Mouse (Mus musculus): ENCODE data around the gene Etv5. TPM values are rescaled to one million over a fixed set of nuclear protein-coding genes. Genes with fewer than 3 reads are reported as not detected.
A peak's percentile ranks its signal among the peaks of the same experiment; 100 is the strongest.
"Not testable (repeated sequence)": the region's sequence is repeated elsewhere in the genome, so short reads cannot be mapped to it uniquely, and the experiment has no call there.

Gene Etv5
- polyA plus RNA-seq, 1 experiment from 2014 or later, result 21.3 TPM

DNA sequence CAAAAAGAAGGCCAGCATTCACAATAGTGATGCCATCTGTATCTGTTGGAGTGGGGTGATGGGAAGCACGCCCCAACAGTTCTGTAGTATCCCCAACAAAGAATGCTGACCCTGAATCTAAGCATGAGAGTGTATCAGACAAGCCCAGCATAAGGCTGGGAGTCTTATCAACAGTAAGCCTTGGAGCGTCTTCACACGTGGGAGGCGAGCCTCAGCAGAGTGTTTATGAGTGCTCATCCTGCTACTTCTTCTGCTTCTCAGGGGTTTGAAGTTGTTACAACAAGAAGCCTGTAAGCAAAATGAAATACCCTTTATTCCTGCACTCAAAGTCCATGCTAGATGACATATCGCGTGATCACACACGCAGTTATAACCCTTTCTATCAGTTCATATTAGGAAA, 72.4 kb downstream of the Etv5 start:
- WGBS, result 91% methylated on average over 7 of the region's 7 CpGs
- no peaks in the 10 kb centered on the region for H3K27me3 ChIP-seq (ENCODE audit: control insufficient read depth, insufficient read depth, low read length)
- H3K4me3 ChIP-seq (replicated peaks; ENCODE audit: low read length), result no peak overlapping the region
- no peaks in the 10 kb centered on the region for H3K36me3 ChIP-seq (replicated peaks; ENCODE audit: control insufficient read depth, insufficient read depth)
- no peak overlapping the region for H3K27ac ChIP-seq
- no peaks in the 10 kb centered on the region for H3K4me1 ChIP-seq (replicated peaks; ENCODE audit: control insufficient read depth, insufficient read depth, low read length)
- no peaks in the 10 kb centered on the region for H3K9me3 ChIP-seq (ENCODE audit: control insufficient read depth, low read length)
- ATAC-seq (ENCODE audit: low FRiP score), result no peak
- no peak overlapping the region for H3K9ac ChIP-seq
- no peak for DNase-seq (ENCODE audit: low spot score)
- H3K4me2 ChIP-seq (replicated peaks), result no peak overlapping the region

DNA sequence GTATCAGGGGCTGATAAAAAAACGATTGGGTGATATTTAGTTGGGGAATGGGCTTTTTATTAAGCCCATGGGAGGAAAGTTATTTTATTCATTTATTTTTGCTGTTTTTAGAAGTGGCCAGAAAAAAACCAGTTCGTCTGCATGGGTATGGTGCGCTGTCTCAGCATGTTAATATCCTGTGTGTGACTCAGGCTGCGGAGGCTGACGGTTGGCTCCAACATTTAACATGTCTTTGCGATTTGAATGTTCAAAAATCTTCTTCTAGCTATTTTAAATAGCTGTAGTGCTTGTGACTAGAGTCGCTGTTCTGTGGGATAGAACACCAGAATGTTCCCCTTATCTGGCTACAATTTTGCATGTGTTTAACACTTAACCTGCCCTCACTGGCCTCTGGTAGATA, 73.5 kb downstream of the Etv5 start:
- no peaks in the 10 kb centered on the region for H3K27me3 ChIP-seq (ENCODE audit: control insufficient read depth, insufficient read depth, low read length)
- WGBS, result 90% methylated on average over 7 of the region's 7 CpGs

DNA sequence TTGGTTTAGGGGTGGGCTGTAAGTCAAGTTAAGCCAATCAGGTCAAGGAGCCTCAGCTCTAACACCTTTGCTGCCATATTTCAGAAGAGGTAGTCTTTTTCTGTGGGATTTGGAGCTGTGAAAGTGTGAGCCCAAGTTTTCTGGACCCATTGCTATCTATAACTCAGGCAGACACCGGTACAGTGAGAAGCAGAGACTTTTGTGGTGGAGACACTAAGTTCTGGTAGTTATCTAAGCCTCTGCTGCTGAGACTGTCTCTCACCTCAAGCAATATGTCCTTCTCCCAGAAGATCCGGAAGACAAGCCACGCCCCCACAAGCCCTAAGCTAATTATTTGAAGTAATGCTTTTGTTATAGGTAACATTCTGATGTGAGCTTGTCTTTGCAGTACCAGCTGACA, 73.9 kb downstream of the Etv5 start:
- Histone ChIP-seq H3K4me2 (replicated peaks) (no peak overlapping the region), H3K9me3 (ENCODE audit: control insufficient read depth, low read length) (no peaks in the 10 kb centered on the region), H3K36me3 (replicated peaks; ENCODE audit: control insufficient read depth, insufficient read depth) (no peaks in the 10 kb centered on the region), H3K4me1 (replicated peaks; ENCODE audit: control insufficient read depth, insufficient read depth, low read length) (no peaks in the 10 kb centered on the region), H3K27ac (no peak overlapping the region), H3K9ac (no peak overlapping the region), H3K4me3 (replicated peaks; ENCODE audit: low read length) (no peak overlapping the region), H3K27me3 (ENCODE audit: control insufficient read depth, insufficient read depth, low read length) (no peaks in the 10 kb centered on the region)
- no peak for DNase-seq (ENCODE audit: low spot score)
- no peak for ATAC-seq (ENCODE audit: low FRiP score)
- WGBS, result 80% methylated on average over 3 of the region's 3 CpGs

More for the DNA sequence above, 73.5 kb downstream of the Etv5 start:
- no peak overlapping the region for H3K4me3 ChIP-seq (replicated peaks; ENCODE audit: low read length)
- H3K36me3 ChIP-seq (replicated peaks; ENCODE audit: control insufficient read depth, insufficient read depth), result no peaks in the 10 kb centered on the region
- no peaks in the 10 kb centered on the region for H3K9me3 ChIP-seq (ENCODE audit: control insufficient read depth, low read length)
- DNase-seq (ENCODE audit: low spot score) (no peak), ATAC-seq (ENCODE audit: low FRiP score) (no peak)
- H3K4me1 ChIP-seq (replicated peaks; ENCODE audit: control insufficient read depth, insufficient read depth, low read length), result no peaks in the 10 kb centered on the region
- H3K27ac ChIP-seq, result no peak overlapping the region
- H3K4me2 ChIP-seq (replicated peaks), result no peak overlapping the region
- no peak overlapping the region for H3K9ac ChIP-seq

DNA sequence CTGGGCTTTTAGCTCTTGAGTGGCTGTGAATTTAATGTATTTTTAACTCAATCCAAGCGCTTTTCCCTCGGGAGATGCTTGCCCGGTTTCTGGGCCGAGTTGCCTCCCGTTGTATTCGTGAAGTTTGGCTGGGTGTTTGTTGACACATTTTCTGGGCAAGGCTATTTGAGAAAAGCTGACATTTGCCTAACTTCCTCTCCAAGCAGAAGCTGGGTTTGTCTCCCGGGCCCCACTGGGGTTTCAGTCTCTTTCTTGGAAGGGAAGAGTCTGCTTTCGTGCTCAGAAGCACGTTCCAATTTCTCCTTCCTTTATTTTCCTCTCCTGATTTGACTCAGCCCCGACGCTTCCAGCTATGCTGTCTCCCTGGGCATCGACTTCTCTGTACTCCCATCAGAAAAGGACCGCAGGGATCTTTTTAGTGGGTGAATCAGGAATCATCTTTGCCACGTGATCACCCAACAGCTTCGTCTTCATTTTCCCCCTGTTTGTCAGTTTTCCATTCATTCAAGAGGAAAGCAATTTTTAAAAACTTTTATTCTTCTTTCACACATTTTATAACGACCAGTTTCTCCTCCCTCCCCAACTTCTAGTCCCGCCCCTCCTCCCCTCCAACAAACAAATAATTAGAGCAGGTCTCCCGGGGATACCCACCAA, 80.7 kb downstream of the Etv5 start:
- no peaks in the 10 kb centered on the region for H3K9me3 ChIP-seq (ENCODE audit: control insufficient read depth, low read length)
- H3K4me1 ChIP-seq (replicated peaks; ENCODE audit: control insufficient read depth, insufficient read depth, low read length), result 0 out of 2 replicates have a peak, but pooled peaks cover 3% of the 10 kb centered on the region
- H3K27ac ChIP-seq, result no peak overlapping the region
- ATAC-seq (ENCODE audit: low FRiP score), result no peak
- no peak for DNase-seq (ENCODE audit: low spot score)
- no peaks in the 10 kb centered on the region for H3K27me3 ChIP-seq (ENCODE audit: control insufficient read depth, insufficient read depth, low read length)
- no peak overlapping the region for H3K4me3 ChIP-seq (replicated peaks; ENCODE audit: low read length)
- H3K9ac ChIP-seq, result 0 out of 2 replicates have a peak overlapping the region, but pooled peaks have one; percentile 13
- WGBS, result 31% methylated on average over 18 of the region's 18 CpGs
- peak overlapping the region; percentile 25 for H3K4me2 ChIP-seq (replicated peaks)
- H3K36me3 ChIP-seq (replicated peaks; ENCODE audit: control insufficient read depth, insufficient read depth), result no peaks in the 10 kb centered on the region

DNA sequence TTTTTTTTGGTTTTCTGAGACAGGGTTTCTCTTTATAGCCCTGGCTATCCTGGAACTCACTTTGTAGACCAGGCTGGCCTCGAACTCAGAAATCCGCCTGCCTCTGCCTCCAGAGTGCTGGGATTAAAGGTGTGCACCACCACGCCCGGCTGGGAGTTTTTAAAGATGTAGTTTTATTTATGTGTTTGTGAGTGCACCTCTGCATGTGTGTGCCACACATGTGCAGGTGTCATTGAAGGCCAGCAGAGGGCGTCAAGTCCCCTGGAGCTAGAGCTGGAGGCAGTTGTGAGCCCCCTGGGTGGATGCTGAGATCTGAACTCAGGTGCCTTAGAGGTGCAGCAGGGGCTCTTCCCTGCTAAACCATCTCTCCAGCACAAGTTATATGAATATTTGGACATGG, 85.3 kb downstream of the Etv5 start:
- not testable (repeated sequence) for ATAC-seq (ENCODE audit: low FRiP score); DNase-seq (ENCODE audit: low spot score); H3K9me3 ChIP-seq (ENCODE audit: control insufficient read depth, low read length); H3K4me2 ChIP-seq (replicated peaks); H3K4me3 ChIP-seq (replicated peaks; ENCODE audit: low read length); H3K27me3 ChIP-seq (ENCODE audit: control insufficient read depth, insufficient read depth, low read length); H3K27ac ChIP-seq; H3K4me1 ChIP-seq (replicated peaks; ENCODE audit: control insufficient read depth, insufficient read depth, low read length); H3K36me3 ChIP-seq (replicated peaks; ENCODE audit: control insufficient read depth, insufficient read depth); H3K9ac ChIP-seq
- WGBS, result 93% methylated on average over 5 of the region's 5 CpGs

DNA sequence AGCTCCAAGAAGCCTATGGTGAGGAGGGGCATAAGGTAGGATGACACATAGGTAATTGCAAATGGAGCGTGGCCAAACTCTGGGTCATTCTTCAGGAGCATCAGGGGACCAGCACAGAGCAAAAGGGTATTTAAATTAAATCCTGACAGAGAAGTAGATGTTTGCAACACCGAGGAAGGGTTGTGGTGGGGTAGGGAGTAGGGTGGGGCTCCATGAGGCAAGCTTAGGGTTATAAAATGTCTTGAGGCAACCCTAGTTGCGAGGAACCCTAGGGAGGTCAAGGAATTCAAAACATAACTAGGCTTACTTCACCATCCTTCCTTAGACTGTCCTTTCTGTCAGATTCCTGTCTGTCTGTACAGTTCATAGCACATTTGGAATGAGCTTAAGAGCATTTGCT, 85.9 kb downstream of the Etv5 start:
- 0 out of 2 replicates have a peak, but pooled peaks cover 3% of the 10 kb centered on the region for H3K4me1 ChIP-seq (replicated peaks; ENCODE audit: control insufficient read depth, insufficient read depth, low read length)
- no peak overlapping the region for H3K9ac ChIP-seq
- H3K4me2 ChIP-seq (replicated peaks), result no peak overlapping the region
- no peak overlapping the region for H3K27ac ChIP-seq
- 83% methylated on average over 3 of the region's 3 CpGs for WGBS
- no peaks in the 10 kb centered on the region for H3K36me3 ChIP-seq (replicated peaks; ENCODE audit: control insufficient read depth, insufficient read depth)
- H3K4me3 ChIP-seq (replicated peaks; ENCODE audit: low read length), result no peak overlapping the region
- no peaks in the 10 kb centered on the region for H3K27me3 ChIP-seq (ENCODE audit: control insufficient read depth, insufficient read depth, low read length)
- ATAC-seq (ENCODE audit: low FRiP score), result no peak
- DNase-seq (ENCODE audit: low spot score), result no peak
- H3K9me3 ChIP-seq (ENCODE audit: control insufficient read depth, low read length), result no peaks in the 10 kb centered on the region

DNA sequence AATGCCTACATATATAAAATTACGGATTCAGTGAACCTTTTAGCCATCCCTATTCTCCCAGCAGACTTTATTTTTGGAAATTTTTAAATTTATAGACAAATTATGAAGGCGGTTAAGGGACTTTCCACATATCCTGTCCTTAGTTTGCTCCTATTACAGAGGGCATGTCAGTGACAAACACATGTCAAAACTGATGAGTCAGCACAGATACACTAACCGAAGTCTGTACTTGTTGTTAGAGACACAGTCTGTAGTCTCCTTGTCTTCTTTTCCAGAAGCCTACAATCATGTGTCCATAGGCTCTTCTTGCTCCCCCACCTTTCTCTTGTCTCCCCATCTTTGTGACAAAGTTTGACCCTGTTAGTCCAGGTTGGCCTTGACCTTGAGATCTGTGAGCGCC, 88.3 kb downstream of the Etv5 start:
- Histone ChIP-seq H3K4me1 (replicated peaks; ENCODE audit: control insufficient read depth, insufficient read depth, low read length) (no peaks in the 10 kb centered on the region), H3K4me3 (replicated peaks; ENCODE audit: low read length) (no peak overlapping the region), H3K9me3 (ENCODE audit: control insufficient read depth, low read length) (no peaks in the 10 kb centered on the region), H3K36me3 (replicated peaks; ENCODE audit: control insufficient read depth, insufficient read depth) (no peaks in the 10 kb centered on the region), H3K4me2 (replicated peaks) (no peak overlapping the region), H3K27me3 (ENCODE audit: control insufficient read depth, insufficient read depth, low read length) (no peaks in the 10 kb centered on the region), H3K9ac (no peak overlapping the region), H3K27ac (no peak overlapping the region)
- ATAC-seq (ENCODE audit: low FRiP score) (no peak), DNase-seq (ENCODE audit: low spot score) (no peak)
- 96% methylated on average over 4 of the region's 4 CpGs for WGBS

DNA sequence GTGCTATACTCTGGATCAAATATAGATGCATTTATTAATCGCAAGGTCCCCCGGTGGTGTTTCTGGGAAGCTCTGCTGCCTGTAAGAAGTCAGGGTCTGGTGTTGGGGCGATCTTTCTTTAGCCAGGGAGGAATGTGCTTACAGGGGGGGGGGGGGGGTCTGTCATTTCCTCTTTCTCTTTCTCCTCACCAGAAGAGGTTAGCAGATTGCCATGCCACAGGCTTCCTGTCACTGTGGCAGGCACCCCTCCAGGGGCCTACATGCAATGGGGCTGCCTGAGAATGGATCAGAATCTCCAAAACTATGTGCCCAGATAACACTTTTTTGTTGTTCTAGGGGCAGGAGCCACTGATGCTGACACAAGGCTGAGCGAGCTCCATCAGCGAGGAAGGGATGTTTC, 89.7 kb downstream of the Etv5 start:
- ATAC-seq (ENCODE audit: low FRiP score) (no peak), DNase-seq (ENCODE audit: low spot score) (no peak)
- no peaks in the 10 kb centered on the region for H3K9me3 ChIP-seq (ENCODE audit: control insufficient read depth, low read length)
- no peaks in the 10 kb centered on the region for H3K4me1 ChIP-seq (replicated peaks; ENCODE audit: control insufficient read depth, insufficient read depth, low read length)
- no peak overlapping the region for H3K4me2 ChIP-seq (replicated peaks)
- 94% methylated on average over 5 of the region's 5 CpGs for WGBS
- no peaks in the 10 kb centered on the region for H3K36me3 ChIP-seq (replicated peaks; ENCODE audit: control insufficient read depth, insufficient read depth)
- no peak overlapping the region for H3K27ac ChIP-seq
- no peak overlapping the region for H3K9ac ChIP-seq
- no peaks in the 10 kb centered on the region for H3K27me3 ChIP-seq (ENCODE audit: control insufficient read depth, insufficient read depth, low read length)
- no peak overlapping the region for H3K4me3 ChIP-seq (replicated peaks; ENCODE audit: low read length)

DNA sequence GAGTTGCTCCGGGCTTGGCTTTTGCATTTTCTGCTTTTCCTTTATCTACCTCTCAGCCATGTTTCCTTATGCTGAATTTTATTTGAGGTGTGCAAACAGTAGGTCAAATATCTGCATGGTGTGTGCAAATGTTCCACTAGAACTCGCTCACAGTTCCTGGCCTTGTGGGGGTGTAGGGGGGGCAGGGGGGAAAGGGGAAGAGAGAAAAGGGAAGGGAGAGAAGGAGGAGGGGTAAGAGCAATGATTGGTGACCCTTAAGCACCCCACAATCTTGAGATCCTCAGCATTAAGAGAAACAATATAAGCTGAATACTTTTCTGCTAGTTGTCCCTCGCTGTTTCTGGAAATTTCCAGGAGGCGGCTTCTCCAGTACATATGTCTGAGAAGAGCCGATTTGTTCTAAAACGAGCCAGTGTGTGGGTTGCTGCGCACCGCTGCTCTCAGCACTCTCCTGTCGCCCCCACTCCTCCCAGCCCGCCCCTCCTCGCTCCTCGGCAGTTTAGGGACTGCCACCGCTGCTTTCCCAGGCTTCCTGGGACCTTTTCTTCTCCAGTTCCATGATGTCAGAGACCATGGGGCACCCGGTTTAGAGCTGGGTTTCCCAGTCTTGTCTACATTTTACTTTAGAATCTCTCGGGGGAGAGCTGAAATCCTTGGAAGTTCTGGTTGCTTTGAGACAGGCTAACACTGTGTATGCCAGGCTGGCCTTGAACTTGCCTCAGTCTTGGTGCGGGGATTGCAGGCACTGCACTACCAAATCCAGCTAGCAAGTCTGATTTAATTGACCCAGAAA, 90.8 kb downstream of the Etv5 start:
- no peak overlapping the region for H3K9ac ChIP-seq
- H3K9me3 ChIP-seq (ENCODE audit: control insufficient read depth, low read length), result no peaks in the 10 kb centered on the region
- H3K4me1 ChIP-seq (replicated peaks; ENCODE audit: control insufficient read depth, insufficient read depth, low read length), result no peaks in the 10 kb centered on the region
- 40% methylated on average over 16 of the region's 16 CpGs for WGBS
- no peak for ATAC-seq (ENCODE audit: low FRiP score)
- no peaks in the 10 kb centered on the region for H3K36me3 ChIP-seq (replicated peaks; ENCODE audit: control insufficient read depth, insufficient read depth)
- no peaks in the 10 kb centered on the region for H3K27me3 ChIP-seq (ENCODE audit: control insufficient read depth, insufficient read depth, low read length)
- no peak overlapping the region for H3K4me3 ChIP-seq (replicated peaks; ENCODE audit: low read length)
- H3K4me2 ChIP-seq (replicated peaks), result no peak overlapping the region
- no peak for DNase-seq (ENCODE audit: low spot score)
- no peak overlapping the region for H3K27ac ChIP-seq

Measured in hindbrain, embryonic 14.5 days (tissue).